Mouse (Mus musculus) CD4-positive naive resting alpha-beta T cell, adult 57 days (primary cell): ENCODE measurements around the gene Fbxw9. TPM values are rescaled to one million over a fixed set of nuclear protein-coding genes. Genes with fewer than 3 reads are reported as not detected.

Experiments used
- total RNA-seq: library from RNA; stranded (reverse); gene quantifications from one replicate; pipeline ENCODE4 v1.2.4, GENCODE M21; 2023

Gene Fbxw9
- 6.9 TPM for total RNA-seq

DNA sequence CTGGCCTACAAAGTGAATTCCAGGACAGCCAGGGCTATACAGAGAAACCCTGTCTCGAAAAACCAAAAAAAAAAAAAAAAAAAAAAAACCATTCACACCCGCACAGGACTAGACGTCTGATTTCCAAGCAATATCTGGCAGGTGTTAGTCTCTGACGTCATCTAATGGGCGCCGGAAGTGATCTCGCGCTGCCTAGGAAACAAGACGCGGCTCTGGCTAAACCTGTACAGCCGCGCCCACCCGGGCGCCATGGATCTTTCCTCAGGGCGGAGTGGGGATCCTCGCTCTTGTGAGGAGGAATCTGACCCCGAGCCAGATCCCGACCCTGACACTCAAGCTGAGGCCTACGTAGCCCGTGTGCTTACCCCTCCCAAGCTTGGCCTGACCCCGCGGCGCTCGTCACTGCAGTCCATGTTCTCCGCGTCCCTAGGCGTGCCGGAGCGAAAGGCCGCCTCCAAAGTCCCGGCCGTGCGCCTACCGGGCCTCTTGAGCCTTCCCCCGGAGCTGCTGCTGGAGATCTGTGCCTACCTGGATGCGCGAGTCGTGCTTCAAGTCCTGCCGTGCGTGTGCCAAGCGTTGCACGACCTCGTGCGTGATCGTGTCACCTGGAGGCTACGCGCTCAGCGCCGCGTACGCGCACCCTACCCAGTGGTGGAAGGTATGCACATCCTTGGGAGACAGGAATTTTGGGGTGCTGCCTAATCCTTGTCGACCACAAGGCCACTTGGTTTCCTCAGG, at the start of gene Fbxw9:
Gene Fbxw9, plus strand, starts transcription at position 177 of the 738 bp plus-strand sequence.

DNA sequence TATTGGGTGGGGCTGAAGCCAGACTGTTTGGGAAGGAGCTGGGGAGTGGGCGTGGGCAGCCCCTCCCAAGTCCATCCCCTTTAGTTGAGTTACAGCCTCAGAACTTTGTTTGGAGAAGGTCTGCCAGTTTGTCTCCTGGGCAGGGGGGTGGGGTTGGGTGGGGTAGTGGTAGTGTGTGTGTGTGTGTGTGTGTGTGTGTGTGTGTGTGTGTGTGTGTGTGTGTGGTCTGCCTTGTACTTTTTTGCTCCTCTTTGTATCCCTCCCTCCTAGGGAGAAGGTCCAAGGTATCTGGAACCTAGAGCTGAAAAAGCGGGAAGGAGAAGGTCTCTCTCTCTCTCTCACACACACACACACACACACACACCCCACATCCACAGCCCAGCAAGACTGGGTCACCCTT, 45.4 kb upstream of the Fbxw9 start, which contains the start of gene Best2:
Gene Best2, minus strand, starts transcription at position 101 of the 400 bp plus-strand sequence.

DNA sequence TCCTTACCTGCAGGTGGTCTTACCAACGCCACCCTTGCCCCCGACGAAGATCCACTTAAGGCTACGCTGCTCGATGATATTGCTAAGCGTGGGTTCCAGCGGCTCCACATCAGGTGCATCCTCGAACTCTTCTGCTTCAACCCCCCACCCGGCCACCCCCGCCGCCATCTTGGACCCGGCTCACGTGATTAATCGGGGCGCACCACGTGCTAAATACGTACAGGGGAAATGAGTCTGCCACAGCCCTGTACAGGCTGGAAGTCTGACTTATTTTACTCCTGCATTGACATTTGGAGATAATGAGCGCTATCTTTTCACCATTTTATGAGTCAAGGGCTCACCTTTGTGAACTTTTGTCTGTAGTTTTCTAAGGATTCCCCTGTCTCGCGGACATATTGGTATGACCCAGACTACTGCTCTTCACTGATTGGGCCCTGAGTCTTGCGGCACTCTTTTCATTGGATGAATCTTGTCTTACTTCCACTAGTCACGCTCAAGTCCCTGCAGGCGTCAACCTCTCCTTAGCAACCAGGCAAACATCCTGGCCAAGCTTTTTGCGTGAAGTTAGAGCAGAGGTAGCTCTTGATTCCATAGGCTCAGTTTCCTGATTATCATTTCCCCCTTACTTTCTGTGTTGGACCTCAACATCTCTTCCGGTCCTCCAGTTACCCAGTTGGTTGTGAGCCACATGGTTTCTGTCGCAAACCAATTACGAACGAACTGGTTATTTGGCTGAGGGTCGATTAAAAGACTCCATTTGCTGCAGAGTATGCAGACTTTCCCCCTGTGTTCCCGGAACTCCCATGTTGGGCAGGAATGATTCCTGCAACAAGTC, 34.5 kb upstream of the Fbxw9 start, which contains the start of gene Asna1:
Gene Asna1, minus strand, starts transcription at position 184 of the 835 bp plus-strand sequence.

DNA sequence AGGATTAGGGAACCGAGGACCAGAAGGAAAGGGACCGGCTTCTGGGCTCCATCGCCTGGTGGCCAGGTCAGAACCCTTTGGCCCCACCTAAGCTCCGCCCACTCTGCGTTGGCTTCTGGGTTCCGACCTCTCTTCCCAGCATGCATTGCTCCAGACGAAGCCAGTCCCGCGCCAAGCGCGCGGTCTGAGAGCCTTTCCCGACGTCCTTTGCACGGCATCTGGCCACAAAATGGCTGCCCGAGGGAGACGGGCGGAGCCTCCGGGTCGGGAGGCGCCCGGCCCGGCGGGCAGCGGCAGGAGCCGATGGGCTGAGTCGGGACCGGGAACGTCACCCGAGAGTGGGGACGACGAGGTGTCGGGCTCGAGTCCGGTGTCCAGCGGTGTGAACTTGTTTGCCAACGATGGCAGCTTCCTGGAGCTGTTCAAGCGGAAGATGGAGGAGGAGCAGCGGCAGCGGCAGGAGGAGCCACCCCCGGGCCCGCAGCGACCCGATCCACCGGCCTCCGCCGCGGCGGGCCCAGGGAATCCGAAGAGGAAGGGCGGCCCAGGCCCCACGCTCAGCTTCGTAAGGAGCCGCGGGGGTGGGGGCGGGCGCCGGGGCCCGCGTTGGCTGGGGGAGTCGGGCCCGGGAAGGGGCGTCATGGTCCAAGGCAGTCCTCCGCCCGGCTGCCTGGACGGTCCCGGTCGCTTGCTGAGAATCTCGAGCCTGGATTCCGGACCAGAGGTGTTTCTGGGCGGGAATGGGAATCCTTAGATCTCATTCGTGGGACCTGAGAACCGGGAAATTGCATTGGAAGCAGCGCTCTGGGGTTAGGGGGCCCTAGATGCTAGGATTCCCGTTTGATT, 33.0 kb upstream of the Fbxw9 start, which contains the start of gene Trir:
Gene Trir, plus strand, starts transcription at position 154 of the 846 bp plus-strand sequence.

GRCm38 (mm10) chr8:85036718-85037365, 23.0 kb upstream of the Fbxw9 start, which contains the start of gene Tnpo2:
Gene Tnpo2 (plus strand): TSS chr8:85036915.

GRCm38 (mm10) chr8:85067982-85068381, 8.1 kb downstream of the Fbxw9 start, which contains the start of gene Gm5741:
Gene Gm5741 (minus strand): TSS chr8:85067982.

DNA sequence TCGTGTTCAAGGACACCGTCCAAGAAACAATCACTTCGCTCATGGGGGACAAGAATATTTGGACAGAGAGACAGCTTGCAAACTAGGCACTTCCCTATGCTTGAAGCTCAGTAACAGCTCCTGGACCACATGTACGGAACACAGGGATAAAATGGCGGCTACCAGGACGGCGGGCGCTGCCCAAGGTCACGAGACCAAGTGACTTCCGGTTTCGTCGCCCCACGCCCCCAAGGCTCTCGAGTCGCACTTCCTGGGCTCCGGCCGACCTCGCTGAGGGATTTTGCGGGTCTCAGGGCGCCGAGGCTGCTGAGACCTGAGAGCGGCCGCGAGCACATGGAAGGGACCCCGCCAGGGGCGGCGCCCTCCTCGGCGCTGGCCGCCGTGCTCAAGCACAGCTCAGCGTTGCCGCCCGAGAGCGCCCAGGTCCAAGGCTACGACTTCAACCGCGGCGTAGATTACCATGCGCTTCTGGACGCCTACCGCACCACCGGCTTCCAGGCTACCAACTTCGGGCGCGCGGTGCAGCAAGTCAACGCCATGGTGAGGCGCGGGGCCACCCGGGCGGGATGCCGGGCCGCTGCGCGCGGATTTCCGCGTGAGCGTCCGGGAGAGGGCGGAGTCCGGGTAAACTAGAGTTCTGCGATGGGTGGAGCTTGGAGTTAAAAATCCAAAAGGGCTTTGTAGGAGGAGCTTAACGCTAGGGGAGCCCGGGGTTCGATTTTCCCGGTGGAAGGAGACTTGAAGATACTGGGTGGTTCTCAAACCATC, 11.8 kb downstream of the Fbxw9 start, which contains the start of gene Dhps:
Gene Dhps, plus strand, starts transcription at position 244 of the 768 bp plus-strand sequence.

GRCm38 (mm10) chr8:85080532-85081215, 20.8 kb downstream of the Fbxw9 start, which contains the start of gene Wdr83os:
Gene Wdr83os (plus strand): TSS chr8:85080740.

GRCm38 (mm10) chr8:85081216-85081555, 21.3 kb downstream of the Fbxw9 start, which contains the start of gene Wdr83:
Gene Wdr83 (minus strand): TSS chr8:85081306.

GRCm38 (mm10) chr8:85083108-85083813, 23.4 kb downstream of the Fbxw9 start, which contains the start of gene Man2b1:
Gene Man2b1 (plus strand): TSS chr8:85083270.

Other genes starting within 250 kb of the Fbxw9 start
- 4.1 TPM for gene Dand5, start 237.2 kb upstream of the Fbxw9 start, total RNA-seq
- 16.4 TPM for gene Gadd45gip1, start 228.5 kb upstream of the Fbxw9 start, total RNA-seq
- 61.8 TPM for gene Rad23a, start 219.4 kb upstream of the Fbxw9 start, total RNA-seq
- 437 TPM for gene Calr, start 213.1 kb upstream of the Fbxw9 start, total RNA-seq
- gene Farsa, start 203.1 kb upstream of the Fbxw9 start, total RNA-seq, result 69.8 TPM
- 5.5 TPM for gene Syce2, start 187.9 kb upstream of the Fbxw9 start, total RNA-seq
- 23.6 TPM for gene Gcdh, start 166.1 kb upstream of the Fbxw9 start, total RNA-seq
- not detected for gene Klf1, start 158.1 kb upstream of the Fbxw9 start, total RNA-seq
- 13.4 TPM for gene Dnase2a, start 151.5 kb upstream of the Fbxw9 start, total RNA-seq
- 0.41 TPM for gene Mast1, start 122.7 kb upstream of the Fbxw9 start, total RNA-seq
- gene Rtbdn, start 113.1 kb upstream of the Fbxw9 start, total RNA-seq, result not detected
- not detected for gene Gm49661, start 90.6 kb upstream of the Fbxw9 start, total RNA-seq
- gene Prdx2, start 90.5 kb upstream of the Fbxw9 start, total RNA-seq, result 60.2 TPM
- gene Rnaseh2a, start 90.3 kb upstream of the Fbxw9 start, total RNA-seq, result 43.4 TPM
- 1,875 TPM for gene Junb, start 81.3 kb upstream of the Fbxw9 start, total RNA-seq
- 3.1 TPM for gene Hook2, start 69.5 kb upstream of the Fbxw9 start, total RNA-seq
- gene Best2, start 45.5 kb upstream of the Fbxw9 start, total RNA-seq, result not detected
- gene Asna1, start 34.8 kb upstream of the Fbxw9 start, total RNA-seq, result 56.3 TPM
- 195 TPM for gene Trir, start 33.2 kb upstream of the Fbxw9 start, total RNA-seq
- gene Tnpo2, start 23.1 kb upstream of the Fbxw9 start, total RNA-seq, result 70.3 TPM
- not detected for gene Gm5741, start 7.9 kb downstream of the Fbxw9 start, total RNA-seq
- 92.1 TPM for gene Dhps, start 11.7 kb downstream of the Fbxw9 start, total RNA-seq
- gene Wdr83os, start 20.7 kb downstream of the Fbxw9 start, total RNA-seq, result 63.3 TPM
- 15.2 TPM for gene Wdr83, start 21.3 kb downstream of the Fbxw9 start, total RNA-seq
- 114 TPM for gene Man2b1, start 23.2 kb downstream of the Fbxw9 start, total RNA-seq
- gene Zfp791, start 63.0 kb downstream of the Fbxw9 start, total RNA-seq, result 0.35 TPM
- gene Cks1brt, start 91.9 kb downstream of the Fbxw9 start, total RNA-seq, result not detected
- gene Olfr371, start 165.9 kb downstream of the Fbxw9 start, total RNA-seq, result not detected
- 39.8 TPM for gene Orc6, start 239.6 kb downstream of the Fbxw9 start, total RNA-seq
- gene Vps35, start 239.7 kb downstream of the Fbxw9 start, total RNA-seq, result 57.4 TPM